Mouse (Mus musculus): ENCODE results near the gene Gpbp1.

Gpbp1 gene

GRCm38 (mm10) chr13:111470562-111471237, 19.2 kb downstream of the Gpbp1 start:
- DNase-seq (ENCODE audit: low read depth, low spot score): peak; percentile 53

GRCm38 (mm10) chr13:111467350-111467749, 22.6 kb downstream of the Gpbp1 start:
- DNase-seq (ENCODE audit: low read depth, low spot score): peak; percentile 30

GRCm38 (mm10) chr13:111461424-111461823, 28.5 kb downstream of the Gpbp1 start:
- peak; percentile 76 for DNase-seq (ENCODE audit: low read depth, low spot score)

- DNase-seq (ENCODE audit: low read depth, low spot score): no peak
Measured at GRCm38 (mm10) chr13:111456790-111457189, 33.1 kb downstream of the Gpbp1 start.

GRCm38 (mm10) chr13:111444325-111444724, 45.6 kb downstream of the Gpbp1 start:
- DNase-seq (ENCODE audit: low read depth, low spot score): no peak

- no peak for DNase-seq (ENCODE audit: low read depth, low spot score)
Measured at GRCm38 (mm10) chr13:111431174-111431573, 58.7 kb downstream of the Gpbp1 start.

GRCm38 (mm10) chr13:111421330-111421729, 68.6 kb downstream of the Gpbp1 start:
- DNase-seq (ENCODE audit: low read depth, low spot score): no peak

- DNase-seq (ENCODE audit: low read depth, low spot score): no peak
Measured at GRCm38 (mm10) chr13:111418087-111418486, 71.8 kb downstream of the Gpbp1 start.

GRCm38 (mm10) chr13:111413156-111413555, 76.8 kb downstream of the Gpbp1 start:
- peak; percentile 61 for DNase-seq (ENCODE audit: low read depth, low spot score)

GRCm38 (mm10) chr13:111410831-111411230, 79.1 kb downstream of the Gpbp1 start:
- DNase-seq (ENCODE audit: low read depth, low spot score): peak; percentile 50

- no peak for DNase-seq (ENCODE audit: low read depth, low spot score)
Measured at GRCm38 (mm10) chr13:111406859-111407389, 83.0 kb downstream of the Gpbp1 start.

- DNase-seq (ENCODE audit: low read depth, low spot score): no peak
Measured at GRCm38 (mm10) chr13:111405956-111406355, 84.0 kb downstream of the Gpbp1 start.

- no peak for DNase-seq (ENCODE audit: low read depth, low spot score)
Measured at GRCm38 (mm10) chr13:111397600-111398151, 92.2 kb downstream of the Gpbp1 start.

GRCm38 (mm10) chr13:111397061-111397460, 92.8 kb downstream of the Gpbp1 start:
- DNase-seq (ENCODE audit: low read depth, low spot score): no peak

GRCm38 (mm10) chr13:111395528-111395927, 94.4 kb downstream of the Gpbp1 start:
- no peak for DNase-seq (ENCODE audit: low read depth, low spot score)

GRCm38 (mm10) chr13:111394904-111395303, 95.0 kb downstream of the Gpbp1 start:
- DNase-seq (ENCODE audit: low read depth, low spot score): no peak

GRCm38 (mm10) chr13:111394341-111394740, 95.6 kb downstream of the Gpbp1 start:
- no peak for DNase-seq (ENCODE audit: low read depth, low spot score)

GRCm38 (mm10) chr13:111393426-111393825, 96.5 kb downstream of the Gpbp1 start:
- DNase-seq (ENCODE audit: low read depth, low spot score): no peak

GRCm38 (mm10) chr13:111391426-111391825, 98.5 kb downstream of the Gpbp1 start:
- no peak for DNase-seq (ENCODE audit: low read depth, low spot score)

GRCm38 (mm10) chr13:111391011-111391410, 98.9 kb downstream of the Gpbp1 start:
- DNase-seq (ENCODE audit: low read depth, low spot score): no peak

GRCm38 (mm10) chr13:111384011-111384985, 105.6 kb downstream of the Gpbp1 start:
- DNase-seq (ENCODE audit: low read depth, low spot score): no peak

Measured in A20 (cell line).